Mouse (Mus musculus): ENCODE measurements at regions not wholly inside any gene's neighbourhood (a gene's known extent, or its start where the extent isn't known, plus 50 kb on each side); places are given as distances from the start of the nearest gene placed in this dataset.

GRCm38 (mm10) chr16:78490245-78490644 lies 86.3 kb downstream of the D16Ertd472e start:
- no peak for DNase-seq (ENCODE audit: low read depth)

- no peak for DNase-seq (ENCODE audit: low read depth)
These were observed 86.9 kb downstream of the D16Ertd472e start for GRCm38 (mm10) chr16:78489604-78490003.

GRCm38 (mm10) chr16:78486531-78486930 lies 90.0 kb downstream of the D16Ertd472e start:
- no peak for DNase-seq (ENCODE audit: low read depth)

GRCm38 (mm10) chr16:78484319-78484718 lies 92.2 kb downstream of the D16Ertd472e start:
- DNase-seq (ENCODE audit: low read depth): no peak

GRCm38 (mm10) chr16:78481571-78481970 lies 94.9 kb downstream of the D16Ertd472e start:
- DNase-seq (ENCODE audit: low read depth): no peak

GRCm38 (mm10) chr16:78481065-78481464 lies 95.4 kb downstream of the D16Ertd472e start:
- DNase-seq (ENCODE audit: low read depth): no peak

GRCm38 (mm10) chr16:78480261-78480660 lies 96.2 kb downstream of the D16Ertd472e start:
- DNase-seq (ENCODE audit: low read depth): no peak

- peak; percentile 24 for DNase-seq (ENCODE audit: low read depth)
These were observed 96.5 kb upstream of the Btg3 start for GRCm38 (mm10) chr16:78473456-78473855.

GRCm38 (mm10) chr16:78459996-78460395 lies 83.0 kb upstream of the Btg3 start:
- no peak for DNase-seq (ENCODE audit: low read depth)

- DNase-seq (ENCODE audit: low read depth): no peak
These were observed 80.7 kb upstream of the Btg3 start for GRCm38 (mm10) chr16:78457731-78458151.

GRCm38 (mm10) chr16:78456345-78456744 lies 79.4 kb upstream of the Btg3 start:
- DNase-seq (ENCODE audit: low read depth): no peak

GRCm38 (mm10) chr16:78454509-78454908 lies 77.5 kb upstream of the Btg3 start:
- no peak for DNase-seq (ENCODE audit: low read depth)

- peak; percentile 49 for DNase-seq (ENCODE audit: low read depth)
These were observed 75.3 kb upstream of the Btg3 start for GRCm38 (mm10) chr16:78452303-78452702.

GRCm38 (mm10) chr16:78451750-78452149 lies 74.8 kb upstream of the Btg3 start:
- no peak for DNase-seq (ENCODE audit: low read depth)

GRCm38 (mm10) chr16:78451251-78451650 lies 74.3 kb upstream of the Btg3 start:
- DNase-seq (ENCODE audit: low read depth): no peak

- DNase-seq (ENCODE audit: low read depth): no peak
These were observed 72.2 kb upstream of the Btg3 start for GRCm38 (mm10) chr16:78449231-78449630.

GRCm38 (mm10) chr16:78443262-78443661 lies 66.3 kb upstream of the Btg3 start:
- no peak for DNase-seq (ENCODE audit: low read depth)

- DNase-seq (ENCODE audit: low read depth): no peak
These were observed 65.8 kb upstream of the Btg3 start for GRCm38 (mm10) chr16:78442830-78443229.

- DNase-seq (ENCODE audit: low read depth): no peak
These were observed 65.0 kb upstream of the Btg3 start for GRCm38 (mm10) chr16:78441961-78442360.

GRCm38 (mm10) chr16:78435707-78436106 lies 58.7 kb upstream of the Btg3 start:
- no peak for DNase-seq (ENCODE audit: low read depth)

GRCm38 (mm10) chr16:78427470-78428041 lies 50.6 kb upstream of the Btg3 start:
- peak; percentile 9 for DNase-seq (ENCODE audit: low read depth)

All from fibroblast of lung, adult 2 months (primary cell).